Mouse (Mus musculus): ENCODE measurements around the gene Apbb1. TPM values are rescaled to one million over a fixed set of nuclear protein-coding genes. Genes with fewer than 3 reads are reported as not detected.

Apbb1 gene
- polyA plus RNA-seq, 1 experiment from 2014 or later = 66.4 TPM

GRCm38 (mm10) chr7:105554212-105554942, 27.1 kb downstream of the Apbb1 start, which contains the start of gene Smpd1:
Gene Smpd1, plus strand, starts transcription at chr7:105554360.
- H3K4me1 ChIP-seq (replicated peaks) = peaks cover 14% of the 10 kb centered on the region
- peak within 1 kb of the TSS; percentile 67 for H3K4me3 ChIP-seq (replicated peaks)
- no peaks in the 10 kb centered on the region for H3K27me3 ChIP-seq
- ATAC-seq (ENCODE audit: insufficient number of reproducible peaks, insufficient read depth, low FRiP score, low TSS enrichment, low read depth) = peak; percentile 87
- H3K9me3 ChIP-seq = no peaks in the 10 kb centered on the region
- peak within 1 kb of the TSS; percentile 64; the same call in 1 of the 2 replicates for H3K27ac ChIP-seq
- peak within 1 kb of the TSS; percentile 74 for H3K4me2 ChIP-seq
- WGBS = 3% methylated on average over 26 of the region's 26 CpGs
- peaks cover 23% of the 10 kb centered on the region for H3K36me3 ChIP-seq
- H3K9ac ChIP-seq (replicated peaks) = peak within 1 kb of the TSS; percentile 72

DNA sequence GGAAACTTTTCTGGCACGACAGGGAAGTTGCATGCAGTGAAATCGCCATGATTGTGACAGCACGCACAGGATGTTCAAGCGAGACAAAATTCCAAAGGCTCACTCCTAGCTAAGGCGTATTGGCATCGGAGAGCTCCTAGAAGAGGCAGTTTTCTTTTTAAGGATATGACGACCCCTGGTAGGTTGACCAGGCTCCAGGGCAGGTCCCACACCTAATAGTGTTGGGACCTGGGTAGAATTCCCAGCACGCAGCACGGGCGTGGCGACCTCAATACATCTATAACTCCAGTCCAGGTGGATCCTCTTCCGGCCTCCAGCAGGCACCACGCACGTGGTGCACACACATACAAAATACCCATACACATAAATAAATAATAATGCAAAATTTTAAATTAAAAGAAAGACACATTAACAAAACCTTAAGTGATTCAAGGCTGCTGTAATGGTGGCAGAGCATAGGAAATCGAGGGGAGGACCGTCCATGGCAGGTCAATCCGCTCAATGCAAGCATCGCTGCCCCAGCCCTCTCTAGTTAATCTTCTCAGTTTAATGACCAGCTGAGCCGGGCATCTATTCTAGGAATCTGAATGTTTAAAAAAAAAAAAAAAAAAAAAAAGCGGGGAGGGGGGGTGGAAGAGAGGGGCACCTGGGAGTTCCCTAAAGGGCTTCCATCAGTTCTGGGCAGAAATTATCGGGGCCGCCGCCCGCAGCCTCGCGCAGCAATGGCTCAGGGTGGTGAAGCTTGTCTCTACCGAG, 27.8 kb downstream of the Apbb1 start:
- peak overlapping the region; percentile 67 for H3K4me3 ChIP-seq (replicated peaks)
- H3K9me3 ChIP-seq = no peaks in the 10 kb centered on the region
- H3K9ac ChIP-seq (replicated peaks) = peak overlapping the region; percentile 72
- H3K4me2 ChIP-seq = peak overlapping the region; percentile 74
- ATAC-seq (ENCODE audit: insufficient number of reproducible peaks, insufficient read depth, low FRiP score, low TSS enrichment, low read depth) = peak; percentile 23
- peaks cover 16% of the 10 kb centered on the region for H3K36me3 ChIP-seq
- no peaks in the 10 kb centered on the region for H3K27me3 ChIP-seq
- peaks cover 14% of the 10 kb centered on the region for H3K4me1 ChIP-seq (replicated peaks)
- WGBS = 28% methylated on average over 26 of the region's 27 CpGs
- H3K27ac ChIP-seq = no peak overlapping the region

DNA sequence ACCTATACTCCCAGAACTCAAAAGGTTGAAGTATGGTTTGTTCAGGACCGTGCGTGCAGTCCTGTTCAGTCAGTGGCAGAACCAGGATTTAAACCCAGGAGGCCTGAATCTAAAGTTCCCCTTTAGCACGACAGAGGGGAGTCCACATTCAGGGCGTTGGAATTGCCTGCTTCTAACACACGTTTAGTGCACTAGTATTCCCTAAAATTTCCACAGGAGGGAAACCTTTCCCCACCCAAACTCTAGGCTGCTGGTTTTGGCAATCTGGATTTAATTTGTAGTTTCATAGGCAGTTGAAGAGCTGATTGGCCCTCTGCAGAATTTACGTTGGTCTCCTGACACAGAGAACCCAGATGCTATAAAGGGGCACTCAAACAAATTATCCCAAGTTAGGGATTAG, 32.4 kb downstream of the Apbb1 start:
- no peak overlapping the region for H3K4me3 ChIP-seq (replicated peaks)
- no peaks in the 10 kb centered on the region for H3K27me3 ChIP-seq
- H3K9ac ChIP-seq (replicated peaks) = no peak overlapping the region
- peak overlapping the region; percentile 81 for H3K27ac ChIP-seq
- ATAC-seq (ENCODE audit: insufficient number of reproducible peaks, insufficient read depth, low FRiP score, low TSS enrichment, low read depth) = peak; percentile 67
- no peaks in the 10 kb centered on the region for H3K4me1 ChIP-seq (replicated peaks)
- no peaks in the 10 kb centered on the region for H3K36me3 ChIP-seq
- WGBS = 23% methylated on average over 6 of the region's 6 CpGs
- no peaks in the 10 kb centered on the region for H3K9me3 ChIP-seq
- no peak overlapping the region for H3K4me2 ChIP-seq

- ATAC-seq (ENCODE audit: insufficient number of reproducible peaks, insufficient read depth, low FRiP score, low TSS enrichment, low read depth) = no peak
- WGBS = 87% methylated on average over 7 of the region's 7 CpGs
- Histone ChIP-seq H3K27me3 (no peaks in the 10 kb centered on the region), H3K4me2 (no peak overlapping the region), H3K4me1 (replicated peaks) (no peaks in the 10 kb centered on the region), H3K9me3 (no peaks in the 10 kb centered on the region), H3K9ac (replicated peaks) (no peak overlapping the region), H3K4me3 (replicated peaks) (no peak overlapping the region), H3K27ac (no peak overlapping the region), H3K36me3 (no peaks in the 10 kb centered on the region)
Observed at GRCm38 (mm10) chr7:105547970-105548369, 33.5 kb downstream of the Apbb1 start.

DNA sequence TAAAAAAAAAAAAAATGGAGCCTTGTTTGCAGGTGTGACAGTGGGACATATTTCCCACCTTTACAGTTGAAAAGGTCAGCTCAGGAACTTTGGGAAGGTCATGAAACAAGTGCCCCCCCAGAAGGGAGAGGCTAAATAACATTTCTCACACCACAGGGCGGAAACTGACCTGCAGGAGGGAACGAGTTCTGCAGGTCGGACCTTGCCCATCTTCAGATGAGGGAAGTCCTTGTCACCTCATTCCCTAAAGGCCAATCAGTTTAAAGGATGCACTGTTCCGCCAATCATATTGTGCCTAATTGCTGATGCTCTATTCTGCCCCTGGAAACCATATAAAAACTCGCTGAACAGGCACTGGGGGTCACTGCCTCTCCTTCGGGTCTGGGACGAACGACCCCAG, 35.5 kb downstream of the Apbb1 start:
- WGBS = 59% methylated on average over 8 of the region's 8 CpGs
- no peaks in the 10 kb centered on the region for H3K9me3 ChIP-seq
- H3K27me3 ChIP-seq = no peaks in the 10 kb centered on the region
- no peak overlapping the region for H3K9ac ChIP-seq (replicated peaks)
- no peak overlapping the region for H3K4me3 ChIP-seq (replicated peaks)
- no peaks in the 10 kb centered on the region for H3K36me3 ChIP-seq
- no peak overlapping the region for H3K27ac ChIP-seq
- H3K4me2 ChIP-seq = no peak overlapping the region
- no peak for ATAC-seq (ENCODE audit: insufficient number of reproducible peaks, insufficient read depth, low FRiP score, low TSS enrichment, low read depth)
- H3K4me1 ChIP-seq (replicated peaks) = no peaks in the 10 kb centered on the region

DNA sequence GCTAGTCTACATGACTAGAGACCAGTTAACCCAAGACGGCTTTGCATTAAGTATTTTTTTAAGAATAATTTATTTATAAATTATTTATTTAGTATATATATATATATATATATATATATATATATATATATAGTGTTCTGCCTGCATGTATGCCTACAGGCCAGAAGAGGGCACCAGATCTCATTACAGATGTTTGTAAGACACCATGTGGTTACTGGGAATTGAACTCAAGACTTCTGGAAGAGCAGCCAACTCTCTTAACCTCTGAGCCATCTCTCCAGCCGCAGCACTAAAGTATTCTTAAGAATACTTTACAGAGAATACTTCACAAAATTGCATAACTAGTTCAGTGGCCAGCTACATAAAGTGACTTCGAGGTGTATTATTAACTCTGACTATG, 47.3 kb downstream of the Apbb1 start:
- WGBS = 86% methylated on average over 3 of the region's 3 CpGs
- Histone ChIP-seq H3K9ac (replicated peaks) (no peak overlapping the region), H3K4me1 (replicated peaks) (no peaks in the 10 kb centered on the region), H3K9me3 (no peaks in the 10 kb centered on the region), H3K4me3 (replicated peaks) (no peak overlapping the region), H3K27me3 (no peaks in the 10 kb centered on the region), H3K4me2 (no peak overlapping the region), H3K36me3 (no peaks in the 10 kb centered on the region), H3K27ac (no peak overlapping the region)
- ATAC-seq (ENCODE audit: insufficient number of reproducible peaks, insufficient read depth, low FRiP score, low TSS enrichment, low read depth) = no peak

GRCm38 (mm10) chr7:105528094-105528493, 53.4 kb downstream of the Apbb1 start:
- H3K4me2 ChIP-seq = no peak overlapping the region
- WGBS = 88% methylated on average over 4 of the region's 4 CpGs
- H3K9ac ChIP-seq (replicated peaks) = no peak overlapping the region
- H3K36me3 ChIP-seq = no peaks in the 10 kb centered on the region
- no peak overlapping the region for H3K4me3 ChIP-seq (replicated peaks)
- no peak for ATAC-seq (ENCODE audit: insufficient number of reproducible peaks, insufficient read depth, low FRiP score, low TSS enrichment, low read depth)
- no peaks in the 10 kb centered on the region for H3K9me3 ChIP-seq
- no peaks in the 10 kb centered on the region for H3K4me1 ChIP-seq (replicated peaks)
- H3K27me3 ChIP-seq = no peaks in the 10 kb centered on the region
- no peak overlapping the region for H3K27ac ChIP-seq

DNA sequence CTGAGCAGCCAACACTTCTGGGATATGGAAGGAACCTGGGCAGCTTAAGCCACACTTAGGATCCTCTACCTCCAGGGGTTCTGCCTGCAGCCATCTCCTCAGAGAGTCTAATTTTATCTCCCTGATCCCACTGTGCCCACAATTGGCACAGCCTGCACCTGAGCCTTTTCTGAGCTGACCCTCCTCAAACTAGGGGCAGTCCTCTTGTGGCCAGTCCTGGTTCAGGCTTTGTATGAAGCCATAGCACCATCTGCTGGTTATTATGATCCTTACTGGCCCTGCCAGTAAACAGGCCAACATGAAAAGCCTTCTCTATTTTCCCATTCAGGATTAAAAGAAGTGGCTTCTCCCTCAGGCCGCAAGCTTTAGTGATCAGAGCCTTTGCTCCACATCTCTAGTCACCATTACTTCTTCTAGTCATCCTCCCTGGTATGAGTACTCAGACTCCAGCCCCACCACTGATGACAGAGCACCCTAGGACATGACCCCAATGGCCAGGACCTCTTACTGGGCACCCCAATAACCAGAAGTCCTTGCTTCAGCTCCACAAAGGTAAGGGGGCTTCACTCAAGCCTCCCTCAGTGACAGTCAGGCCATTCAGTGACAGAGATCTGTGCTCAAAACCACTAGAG, 54.0 kb downstream of the Apbb1 start:
- H3K36me3 ChIP-seq = no peaks in the 10 kb centered on the region
- H3K27ac ChIP-seq = no peak overlapping the region
- H3K9me3 ChIP-seq = no peaks in the 10 kb centered on the region
- no peaks in the 10 kb centered on the region for H3K4me1 ChIP-seq (replicated peaks)
- 58% methylated on average over 1 of the region's 1 CpGs for WGBS
- H3K9ac ChIP-seq (replicated peaks) = no peak overlapping the region
- no peaks in the 10 kb centered on the region for H3K27me3 ChIP-seq
- peak; percentile 56; the same call in 1 of the 2 replicates for ATAC-seq (ENCODE audit: insufficient number of reproducible peaks, insufficient read depth, low FRiP score, low TSS enrichment, low read depth)
- H3K4me3 ChIP-seq (replicated peaks) = no peak overlapping the region
- no peak overlapping the region for H3K4me2 ChIP-seq

- no peaks in the 10 kb centered on the region; the same call in 1 of the 2 replicates for H3K27me3 ChIP-seq
- 74% methylated on average over 2 of the region's 2 CpGs for WGBS
- H3K4me1 ChIP-seq (replicated peaks) = 0 out of 2 replicates have a peak, but pooled peaks cover 7% of the 10 kb centered on the region
- H3K27ac ChIP-seq = no peak overlapping the region
- no peak overlapping the region for H3K4me2 ChIP-seq
- no peaks in the 10 kb centered on the region for H3K36me3 ChIP-seq
- ATAC-seq (ENCODE audit: insufficient number of reproducible peaks, insufficient read depth, low FRiP score, low TSS enrichment, low read depth) = no peak
- H3K9me3 ChIP-seq = no peaks in the 10 kb centered on the region
- no peak overlapping the region for H3K4me3 ChIP-seq (replicated peaks)
- H3K9ac ChIP-seq (replicated peaks) = no peak overlapping the region
Observed at GRCm38 (mm10) chr7:105524222-105524621, 57.2 kb downstream of the Apbb1 start.

- H3K9me3 ChIP-seq = no peaks in the 10 kb centered on the region
- no peak overlapping the region for H3K4me3 ChIP-seq (replicated peaks)
- H3K27ac ChIP-seq = no peak overlapping the region
- no peak overlapping the region for H3K9ac ChIP-seq (replicated peaks)
- H3K4me1 ChIP-seq (replicated peaks) = 0 out of 2 replicates have a peak, but pooled peaks cover 7% of the 10 kb centered on the region
- 5% methylated on average over 6 of the region's 6 CpGs for WGBS
- no peak overlapping the region for H3K4me2 ChIP-seq
- H3K36me3 ChIP-seq = no peaks in the 10 kb centered on the region
- no peak for ATAC-seq (ENCODE audit: insufficient number of reproducible peaks, insufficient read depth, low FRiP score, low TSS enrichment, low read depth)
- H3K27me3 ChIP-seq = peaks cover 6% of the 10 kb centered on the region; the same call in 1 of the 2 replicates
Observed at GRCm38 (mm10) chr7:105520201-105520600, 61.3 kb downstream of the Apbb1 start.

GRCm38 (mm10) chr7:105519771-105520170, 61.7 kb downstream of the Apbb1 start:
- ATAC-seq (ENCODE audit: insufficient number of reproducible peaks, insufficient read depth, low FRiP score, low TSS enrichment, low read depth) = no peak
- WGBS = 74% methylated on average over 2 of the region's 2 CpGs
- H3K4me2 ChIP-seq = no peak overlapping the region
- H3K4me1 ChIP-seq (replicated peaks) = 0 out of 2 replicates have a peak, but pooled peaks cover 7% of the 10 kb centered on the region
- H3K36me3 ChIP-seq = no peaks in the 10 kb centered on the region
- no peak overlapping the region for H3K27ac ChIP-seq
- no peak overlapping the region for H3K9ac ChIP-seq (replicated peaks)
- no peak overlapping the region for H3K4me3 ChIP-seq (replicated peaks)
- no peaks in the 10 kb centered on the region for H3K9me3 ChIP-seq
- peaks cover 6% of the 10 kb centered on the region; the same call in 1 of the 2 replicates for H3K27me3 ChIP-seq

Data from limb, embryonic 12.5 days (tissue).